Mouse (Mus musculus) heart, postnatal 0 days (tissue): ENCODE data around the gene Cdc42bpg.

ENCODE experiments used
- CTCF ChIP-seq: IDR thresholded peaks from 2 replicates; pipeline ENCODE4 v1.5.1; 2016; ENCODE audit warnings: antibody characterized with exemption, control low read depth, low read depth
- EP300 ChIP-seq: IDR thresholded peaks from 2 replicates; pipeline ENCODE4 v1.6.1; 2016; ENCODE audit warnings: antibody characterized with exemption, low read depth

DNA sequence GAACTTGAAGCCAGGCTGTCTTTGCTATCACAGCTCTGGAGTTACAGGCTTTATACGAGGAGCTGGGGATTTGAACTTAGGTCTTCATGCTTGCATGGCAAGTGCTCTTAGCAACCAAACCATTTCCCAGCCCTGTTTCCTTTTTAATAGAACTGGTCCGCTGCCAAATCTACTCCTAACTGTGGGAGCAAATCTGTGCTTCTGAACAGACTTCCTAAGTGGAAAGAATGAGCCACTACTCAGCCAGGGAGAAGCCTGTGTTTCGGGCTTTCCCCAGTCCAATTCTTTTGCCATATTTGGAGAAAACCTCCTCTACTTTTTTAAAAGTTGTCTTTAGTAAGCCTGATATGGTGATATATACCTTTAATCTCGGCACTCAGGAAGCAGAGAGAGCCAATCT is 33.5 kb upstream of the Cdc42bpg start:
- TF ChIP-seq CTCF (no peak), EP300 (no peak)
